Mouse (Mus musculus) heart, postnatal 0 days (tissue): Measurements from ENCODE around the gene Mrpl4. TPM values are rescaled to one million over a fixed set of nuclear protein-coding genes. Genes with fewer than 3 reads are reported as not detected.

ENCODE experiments used
- ATAC-seq: fragments of 200-750 bp; cut with Nextera tagmentation; 2 replicates; pipeline ENCODE4 v1.8.0; 2017; ENCODE audit warnings: low read depth, moderate number of reproducible peaks, moderate library complexity; ENCODE audit not compliant: insufficient read depth
- DNase-seq: peaks from one replicate; pipeline ENCODE4 v3.0.0-alpha.2; 2016; ENCODE audit warnings: low spot score
- H3K27ac ChIP-seq: fragments of 300-500 bp; sonication (generic); 2 replicates; pipeline ENCODE4 v1.5.1; 2014; ENCODE audit warnings: low read depth, mild to moderate bottlenecking
- H3K27me3 ChIP-seq: fragments of 300-500 bp; sonication (generic); 2 replicates; pipeline ENCODE4 v1.6.1; 2014; ENCODE audit warnings: low read length, mixed read lengths; ENCODE audit not compliant: control insufficient read depth, insufficient read depth
- H3K36me3 ChIP-seq: fragments of 300-500 bp; sonication (generic); replicated peaks from 2 replicates; pipeline ENCODE4 v1.6.1; 2014; ENCODE audit warnings: low read length, mixed read lengths; ENCODE audit not compliant: control insufficient read depth, insufficient read depth
- H3K4me1 ChIP-seq: fragments of 300-500 bp; sonication (generic); 2 replicates; pipeline ENCODE4 v1.6.1; 2014; ENCODE audit warnings: antibody characterized with exemption; ENCODE audit not compliant: control insufficient read depth, insufficient read depth
- H3K4me2 ChIP-seq: fragments of 300-500 bp; sonication (generic); 2 replicates; pipeline ENCODE4 v1.6.1; 2014; ENCODE audit warnings: low read depth, mild to moderate bottlenecking, low read length, moderate library complexity
- H3K4me3 ChIP-seq: fragments of 300-500 bp; sonication (generic); 2 replicates; pipeline ENCODE4 v1.5.1; 2014; ENCODE audit warnings: low read depth, low read length
- H3K9ac ChIP-seq: fragments of 300-500 bp; sonication (generic); replicated peaks from 2 replicates; pipeline ENCODE4 v1.6.1; 2014; ENCODE audit warnings: low read depth, low read length, mixed read lengths
- H3K9me3 ChIP-seq: fragments of 300-500 bp; sonication (generic); replicated peaks from 2 replicates; pipeline ENCODE4 v1.6.1; 2016; ENCODE audit warnings: low read length; ENCODE audit not compliant: control insufficient read depth
- CTCF ChIP-seq: IDR thresholded peaks from 2 replicates; pipeline ENCODE4 v1.5.1; 2016; ENCODE audit warnings: antibody characterized with exemption, control low read depth, low read depth
- EP300 ChIP-seq: IDR thresholded peaks from 2 replicates; pipeline ENCODE4 v1.6.1; 2016; ENCODE audit warnings: antibody characterized with exemption, low read depth
- WGBS: fragments of 180-500 bp; shearing (Covaris S2); extraction: QIAGEN DNeasy Blood & Tissue Kit; methylation state at CpG from one replicate; pipeline ENCODE4 v1.1.7; 2014; 5-methylcytosine and 5-hydroxymethylcytosine counted together
- microRNA counts: library from miRNA; unstranded; fragments of <30 nt; microRNA quantifications from one replicate; lab custom pipeline; 2015
- microRNA-seq: library from miRNA; unstranded; fragments of <30 nt; microRNA quantifications from one replicate; pipeline ENCODE4, GENCODE M21; 2016
- polyA plus RNA-seq: library from polyadenylated mRNA; unstranded; fragments of >200 nt; fragmentation: Nextera tagmentation; extraction: Ambion mirVana; gene quantifications from 2 replicates; pipeline ENCODE4 v1.2.1, GENCODE M21; 2015
- total RNA-seq: library from RNA; depleted of rRNA; stranded (reverse); fragments of >200 nt; gene quantifications from 2 replicates; pipeline ENCODE4 v1.2.3, GENCODE M21; 2014; ENCODE audit warnings: low replicate concordance; rRNA removed

Mrpl4 gene
- total and polyA plus RNA-seq, 2 experiments from 2014 or later, result 193 to 239 TPM

DNA sequence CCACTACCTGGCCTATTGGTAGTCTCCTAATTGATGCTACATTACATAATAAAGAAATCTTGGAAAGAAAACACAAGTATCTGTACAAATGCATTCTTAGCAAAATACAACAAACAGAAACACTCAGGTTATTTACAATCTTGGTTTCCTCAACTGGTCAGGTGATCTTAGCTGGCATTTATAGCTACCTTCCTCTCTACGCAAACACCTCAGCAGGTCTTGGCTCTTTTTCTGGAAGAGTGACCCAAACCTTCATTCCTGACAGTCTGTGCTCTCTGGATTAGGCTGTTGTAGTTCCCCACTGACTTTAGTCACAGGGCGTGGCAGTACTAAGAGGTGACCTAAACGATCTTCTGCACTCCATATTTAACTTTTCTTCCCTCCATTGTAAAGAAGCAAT lies 42.7 kb downstream of the Mrpl4 start:
- no peak for TF ChIP-seq CTCF
- no peak for TF ChIP-seq EP300
- H3K4me2 ChIP-seq, result no peak overlapping the region
- H3K27ac ChIP-seq, result no peak overlapping the region
- WGBS, result 60% methylated on average over 3 of the region's 3 CpGs
- no peaks in the 10 kb centered on the region for H3K9me3 ChIP-seq
- no peaks in the 10 kb centered on the region for H3K36me3 ChIP-seq
- H3K4me1 ChIP-seq, result no peaks in the 10 kb centered on the region
- DNase-seq (no peak), ATAC-seq (no peak)
- no peak overlapping the region for H3K4me3 ChIP-seq
- no peaks in the 10 kb centered on the region for H3K27me3 ChIP-seq
- no peak overlapping the region for H3K9ac ChIP-seq

- DNase-seq, result no peak
- Histone ChIP-seq H3K4me2 (no peak overlapping the region), H3K4me1 (no peaks in the 10 kb centered on the region), H3K36me3 (no peaks in the 10 kb centered on the region), H3K9ac (no peak overlapping the region), H3K9me3 (no peaks in the 10 kb centered on the region), H3K27ac (no peak overlapping the region), H3K4me3 (no peak overlapping the region), H3K27me3 (no peaks in the 10 kb centered on the region)
- TF ChIP-seq EP300, result no peak
- no peak for TF ChIP-seq CTCF
- 58% methylated on average over 10 of the region's 10 CpGs for WGBS
- no peak for ATAC-seq
Measured at GRCm38 (mm10) chr9:21051578-21051977, 49.0 kb downstream of the Mrpl4 start.

MicroRNAs encoded within 50 kb of the gene (microRNA counts, 519-probe panel; counts per million panel counts)
- microRNA mmu-miR-1900 (lab: Ali Mortazavi, UCI), result not detected

Small RNA genes within 50 kb of the gene (microRNA-seq; reads per million reads assigned to microRNA genes)
- not detected for gene Mir1900

Other genes starting within 250 kb of the Mrpl4 start
- 4.6 and 8.8 TPM in 2 replicates for gene Col5a3, start 187.7 kb upstream of the Mrpl4 start, total RNA-seq
- gene Col5a3, start 187.7 kb upstream of the Mrpl4 start, polyA plus RNA-seq, result 1.4 and 1.6 TPM in 2 replicates
- gene Rdh8, start 184.2 kb upstream of the Mrpl4 start, total RNA-seq, result not detected in 2 replicates
- not detected in 2 replicates for gene Rdh8, start 184.2 kb upstream of the Mrpl4 start, polyA plus RNA-seq
- gene A230050P20Rik, start 134.1 kb upstream of the Mrpl4 start, total RNA-seq, result 4.0 and 6.8 TPM in 2 replicates
- 4.9 and 5.3 TPM in 2 replicates for gene A230050P20Rik, start 134.1 kb upstream of the Mrpl4 start, polyA plus RNA-seq
- gene Angptl6, start 123.0 kb upstream of the Mrpl4 start, total RNA-seq, result 0.43 TPM in 1 of 2 replicates, not detected in the other
- gene Angptl6, start 123.0 kb upstream of the Mrpl4 start, polyA plus RNA-seq, result 2.0 and 2.3 TPM in 2 replicates
- 17.4 and 21.2 TPM in 2 replicates for gene Ppan, start 114.6 kb upstream of the Mrpl4 start, total RNA-seq
- gene Ppan, start 114.6 kb upstream of the Mrpl4 start, polyA plus RNA-seq, result 15.2 and 16.9 TPM in 2 replicates
- 74.5 and 86.8 TPM in 2 replicates for gene Eif3g, start 104.1 kb upstream of the Mrpl4 start, total RNA-seq
- gene Eif3g, start 104.1 kb upstream of the Mrpl4 start, polyA plus RNA-seq, result 161 and 172 TPM in 2 replicates
- 27.4 and 56.9 TPM in 2 replicates for gene Dnmt1, start 42.9 kb upstream of the Mrpl4 start, total RNA-seq
- gene Dnmt1, start 42.9 kb upstream of the Mrpl4 start, polyA plus RNA-seq, result 15.4 and 16.1 TPM in 2 replicates
- 6.9 and 7.4 TPM in 2 replicates for gene S1pr2, start 26.0 kb upstream of the Mrpl4 start, total RNA-seq
- gene S1pr2, start 26.0 kb upstream of the Mrpl4 start, polyA plus RNA-seq, result 8.5 and 8.6 TPM in 2 replicates
- gene Icam1, start 13.2 kb downstream of the Mrpl4 start, total RNA-seq, result 16.2 and 19.1 TPM in 2 replicates
- 9.0 and 10.6 TPM in 2 replicates for gene Icam1, start 13.2 kb downstream of the Mrpl4 start, polyA plus RNA-seq
- gene Icam4, start 26.6 kb downstream of the Mrpl4 start, total RNA-seq, result 2.4 TPM in 1 of 2 replicates, not detected in the other
- 1.3 and 1.6 TPM in 2 replicates for gene Icam4, start 26.6 kb downstream of the Mrpl4 start, polyA plus RNA-seq
- gene Icam5, start 29.3 kb downstream of the Mrpl4 start, total RNA-seq, result not detected in 2 replicates
- gene Icam5, start 29.3 kb downstream of the Mrpl4 start, polyA plus RNA-seq, result 0.04 TPM in 1 of 2 replicates, not detected in the other
- not detected in 2 replicates for gene Zglp1, start 64.4 kb downstream of the Mrpl4 start, total RNA-seq
- 0.30 TPM in 1 of 2 replicates, not detected in the other for gene Zglp1, start 64.4 kb downstream of the Mrpl4 start, polyA plus RNA-seq
- 0.23 TPM in 1 of 2 replicates, not detected in the other for gene Gm49373, start 70.4 kb downstream of the Mrpl4 start, total RNA-seq
- 0.12 and 0.18 TPM in 2 replicates for gene Gm49373, start 70.4 kb downstream of the Mrpl4 start, polyA plus RNA-seq
- 63.8 and 79.5 TPM in 2 replicates for gene Fdx1l, start 70.9 kb downstream of the Mrpl4 start, total RNA-seq
- 51.1 and 51.6 TPM in 2 replicates for gene Fdx1l, start 70.9 kb downstream of the Mrpl4 start, polyA plus RNA-seq
- gene Gm38431, start 89.3 kb downstream of the Mrpl4 start, total RNA-seq, result 0.66 and 1.6 TPM in 2 replicates
- 0.34 TPM in 2 replicates for gene Gm38431, start 89.3 kb downstream of the Mrpl4 start, polyA plus RNA-seq
- gene Raver1, start 89.3 kb downstream of the Mrpl4 start, total RNA-seq, result 40.8 and 48.3 TPM in 2 replicates
- 15.5 and 15.9 TPM in 2 replicates for gene Raver1, start 89.3 kb downstream of the Mrpl4 start, polyA plus RNA-seq
- gene Tyk2, start 128.5 kb downstream of the Mrpl4 start, total RNA-seq, result 16.7 and 17.9 TPM in 2 replicates
- 7.7 and 8.3 TPM in 2 replicates for gene Tyk2, start 128.5 kb downstream of the Mrpl4 start, polyA plus RNA-seq
- gene Cdc37, start 147.2 kb downstream of the Mrpl4 start, total RNA-seq, result 32.9 and 50.1 TPM in 2 replicates
- gene Cdc37, start 147.2 kb downstream of the Mrpl4 start, polyA plus RNA-seq, result 176 and 183 TPM in 2 replicates
- 10.2 and 14.6 TPM in 2 replicates for gene Pde4a, start 163.0 kb downstream of the Mrpl4 start, total RNA-seq
- 16.6 and 17.5 TPM in 2 replicates for gene Pde4a, start 163.0 kb downstream of the Mrpl4 start, polyA plus RNA-seq
- gene Keap1, start 236.6 kb downstream of the Mrpl4 start, total RNA-seq, result 67.9 and 79.0 TPM in 2 replicates
- gene Keap1, start 236.6 kb downstream of the Mrpl4 start, polyA plus RNA-seq, result 42.7 and 45.7 TPM in 2 replicates
- gene S1pr5, start 245.7 kb downstream of the Mrpl4 start, total RNA-seq, result not detected in 2 replicates
- 0.10 and 0.15 TPM in 2 replicates for gene S1pr5, start 245.7 kb downstream of the Mrpl4 start, polyA plus RNA-seq